Mouse (Mus musculus) skeletal muscle tissue, postnatal 0 days (tissue): ENCODE measurements around the gene Olfr1269. TPM values are rescaled to one million over a fixed set of nuclear protein-coding genes. Genes with fewer than 3 reads are reported as not detected.

Experiments
- polyA plus RNA-seq: library from polyadenylated mRNA; unstranded; fragments of >200 nt; fragmentation: Nextera tagmentation; extraction: Ambion mirVana; gene quantifications from 2 replicates; pipeline ENCODE4 v1.2.1, GENCODE M21; 2015

The Olfr1269 gene
- not detected in 2 replicates for polyA plus RNA-seq

DNA sequence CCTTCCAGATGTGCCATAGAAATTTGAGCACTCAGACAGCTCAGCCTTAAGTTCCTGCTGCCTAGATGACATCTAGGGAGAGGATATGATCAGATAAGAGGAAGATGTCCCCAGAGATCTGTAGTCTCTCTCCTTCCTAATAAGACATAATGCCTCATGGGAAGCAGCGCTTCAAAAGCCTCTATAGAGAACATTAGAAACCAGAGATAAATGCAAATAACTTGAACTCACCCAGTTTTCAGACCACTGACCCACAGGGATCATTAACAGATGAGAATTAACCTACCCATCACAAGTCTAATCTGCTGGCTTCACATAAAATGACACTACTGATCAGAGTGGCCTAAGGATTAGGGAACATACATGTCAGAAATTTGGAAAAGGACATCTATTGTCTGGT lies at the start of gene Olfr1269:
Gene Olfr1269 (minus strand): TSS at position 101 of the 400 bp plus-strand sequence.

GRCm38 (mm10) chr2:90152991-90153390 lies 31.8 kb upstream of the Olfr1269 start, which contains the start of gene Olfr1270:
TSS of gene Olfr1270 (minus strand) at chr2:90153091.

GRCm38 (mm10) chr2:90142196-90142595 lies 21.0 kb upstream of the Olfr1269 start, which contains the start of gene Olfr32:
TSS of gene Olfr32 (minus strand) at chr2:90142296.

Other genes with a start within 250 kb of the Olfr1269 start
- not detected in 2 replicates for gene Olfr1257, start 243.0 kb downstream of the Olfr1269 start, polyA plus RNA-seq
- not detected in 2 replicates for gene Olfr1258, start 194.1 kb downstream of the Olfr1269 start, polyA plus RNA-seq
- not detected in 2 replicates for gene Olfr1259, start 172.7 kb downstream of the Olfr1269 start, polyA plus RNA-seq
- gene Olfr1260, start 147.1 kb downstream of the Olfr1269 start, polyA plus RNA-seq: not detected in 2 replicates
- gene Olfr1261, start 130.2 kb downstream of the Olfr1269 start, polyA plus RNA-seq: not detected in 2 replicates
- gene Olfr1262, start 121.3 kb downstream of the Olfr1269 start, polyA plus RNA-seq: not detected in 2 replicates
- not detected in 2 replicates for gene Olfr1263, start 109.3 kb downstream of the Olfr1269 start, polyA plus RNA-seq
- not detected in 2 replicates for gene Olfr1264, start 95.8 kb downstream of the Olfr1269 start, polyA plus RNA-seq
- gene Olfr1265, start 86.1 kb downstream of the Olfr1269 start, polyA plus RNA-seq: not detected in 2 replicates
- not detected in 2 replicates for gene Olfr140, start 57.8 kb downstream of the Olfr1269 start, polyA plus RNA-seq
- gene Olfr32, start 20.9 kb upstream of the Olfr1269 start, polyA plus RNA-seq: not detected in 2 replicates
- not detected in 2 replicates for gene Olfr1270, start 31.7 kb upstream of the Olfr1269 start, polyA plus RNA-seq
- not detected in 2 replicates for gene Olfr1506, start 103.1 kb upstream of the Olfr1269 start, polyA plus RNA-seq
- gene Olfr142, start 136.2 kb upstream of the Olfr1269 start, polyA plus RNA-seq: not detected in 2 replicates
- gene Olfr1271, start 149.6 kb upstream of the Olfr1269 start, polyA plus RNA-seq: not detected in 2 replicates
- gene Olfr1272, start 171.4 kb upstream of the Olfr1269 start, polyA plus RNA-seq: not detected in 2 replicates
- not detected in 2 replicates for gene Gm13769, start 200.8 kb upstream of the Olfr1269 start, polyA plus RNA-seq